Mouse (Mus musculus) small intestine, adult 2 months (tissue): Measurements from ENCODE around the gene Cntn4.

ENCODE experiments used
- CTCF ChIP-seq: fragments of 200-500 bp; IDR thresholded peaks from 2 replicates; pipeline ENCODE4 v1.5.1; 2012; ENCODE audit warnings: low read depth, mild to moderate bottlenecking, control low read depth, inconsistent platforms, low read length, moderate library complexity, mixed read lengths; ENCODE audit not compliant: insufficient replicate concordance, insufficient read length; ENCODE audit errors: extremely low read depth
- POLR2A ChIP-seq: fragments of 200-500 bp; IDR thresholded peaks from 2 replicates; pipeline ENCODE4 v1.6.1; 2012; ENCODE audit warnings: low read depth, mild to moderate bottlenecking, control low read depth, inconsistent platforms, low read length, moderate library complexity

GRCm38 (mm10) chr6:106207401-106207800, 529.9 kb downstream of the Cntn4 start:
- TF ChIP-seq POLR2A (no peak), CTCF (no peak)
